8 mouse cellular contexts compared by ENCODE assay signal in genomic region chr13:109776116-109776515, GRCm38 (mm10).
A peak's percentile ranks its signal among the peaks of the same experiment; 100 is the strongest.
DNase-seq lines count a peak whose midpoint lies in the region; ATAC-seq and TF ChIP-seq lines count a peak whose summit lies in the region.

No protein-coding gene starts in this region.

- no peak overlapping the region for H3K9ac ChIP-seq in forebrain, embryonic 13.5 days
- H3K9ac ChIP-seq in liver, postnatal 0 days (replicated peaks) = 0 out of 2 replicates have a peak overlapping the region, but pooled peaks have one; percentile 13
- H3K9ac ChIP-seq in neural tube, embryonic 14.5 days (replicated peaks; ENCODE audit: low read depth, low read length) = no peak overlapping the region

- no peaks in the 10 kb centered on the region for H3K27me3 ChIP-seq in E14TG2a.4 (ENCODE audit: insufficient read depth, low read length)
- H3K27me3 ChIP-seq in forebrain, embryonic 13.5 days = no peaks in the 10 kb centered on the region
- no peaks in the 10 kb centered on the region for H3K27me3 ChIP-seq in liver, postnatal 0 days (ENCODE audit: insufficient read depth, low read length)
- H3K27me3 ChIP-seq in neural tube, embryonic 14.5 days (ENCODE audit: control insufficient read depth, insufficient read depth, low read length) = no peaks in the 10 kb centered on the region

- peak; percentile 96 for DNase-seq in heart, postnatal 10 days
- peak; percentile 88 for DNase-seq in large intestine, adult 2 months (ENCODE audit: low read depth, low spot score)
- DNase-seq in liver, postnatal 0 days = peak; percentile 94
- DNase-seq in testis, postnatal 10 days (ENCODE audit: low spot score) = peak; percentile 92

- peak; percentile 47 for TF ChIP-seq EP300 in liver, postnatal 0 days (IDR thresholded peaks at IDR 0.05; ENCODE audit: low read depth)

- H3K27ac ChIP-seq in forebrain, embryonic 13.5 days = no peak overlapping the region
- peak overlapping the region; percentile 4; the same call in 1 of the 2 replicates for H3K27ac ChIP-seq in liver, postnatal 0 days (ENCODE audit: low read depth)
- no peak overlapping the region for H3K27ac ChIP-seq in neural tube, embryonic 14.5 days (ENCODE audit: low read depth, low read length)

- 2% methylated on average over 11 of the region's 11 CpGs for WGBS in forebrain, embryonic 13.5 days
- 3% methylated on average over 11 of the region's 11 CpGs for WGBS in large intestine, adult 2 months
- 3% methylated on average over 11 of the region's 11 CpGs for WGBS in liver, postnatal 0 days (ENCODE audit: insufficient replicate concordance)
- 4% methylated on average over 11 of the region's 11 CpGs for WGBS in neural tube, embryonic 14.5 days

- intact Hi-C loops in heart, postnatal 10 days (cut with DNase I) = loop anchor here (1.0 to 5.0 kb wide), 4 partner anchors 46 to 266 kb away; no protein-coding TSS in a partner anchor

- H3K9me3 ChIP-seq in E14TG2a.4 (ENCODE audit: low read length) = no peaks in the 10 kb centered on the region
- H3K9me3 ChIP-seq in forebrain, embryonic 13.5 days (replicated peaks) = no peaks in the 10 kb centered on the region
- no peaks in the 10 kb centered on the region for H3K9me3 ChIP-seq in liver, postnatal 0 days (ENCODE audit: low read length)
- H3K9me3 ChIP-seq in neural tube, embryonic 14.5 days (ENCODE audit: control insufficient read depth, low read length) = no peaks in the 10 kb centered on the region

- ATAC-seq in cerebellum, adult (ENCODE audit: insufficient number of reproducible peaks, low FRiP score, low TSS enrichment) = peak; percentile 83
- ATAC-seq in forebrain, embryonic 13.5 days = peak; percentile 94
- ATAC-seq in liver, postnatal 0 days = peak; percentile 98
- peak; percentile 90 for ATAC-seq in neural tube, embryonic 14.5 days (ENCODE audit: low read depth)

- peaks cover 75% of the 10 kb centered on the region for H3K4me1 ChIP-seq in E14TG2a.4 (replicated peaks; ENCODE audit: low read depth, low read length)
- H3K4me1 ChIP-seq in forebrain, embryonic 13.5 days = peaks cover 33% of the 10 kb centered on the region
- H3K4me1 ChIP-seq in liver, postnatal 0 days (ENCODE audit: insufficient read depth) = peaks cover 6% of the 10 kb centered on the region; the same call in 1 of the 2 replicates
- 0 out of 2 replicates have a peak, but pooled peaks cover 3% of the 10 kb centered on the region for H3K4me1 ChIP-seq in neural tube, embryonic 14.5 days (ENCODE audit: control insufficient read depth, insufficient read depth, low read length)

- no peaks in the 10 kb centered on the region for H3K36me3 ChIP-seq in E14TG2a.4 (ENCODE audit: insufficient read depth, low read length)
- H3K36me3 ChIP-seq in forebrain, embryonic 13.5 days (ENCODE audit: poor library complexity, severe bottlenecking) = peaks cover 4% of the 10 kb centered on the region; the same call in 1 of the 2 replicates
- H3K36me3 ChIP-seq in liver, postnatal 0 days (replicated peaks; ENCODE audit: insufficient read depth, low read length) = peaks cover 3% of the 10 kb centered on the region; the same call in 1 of the 2 replicates
- no peaks in the 10 kb centered on the region for H3K36me3 ChIP-seq in neural tube, embryonic 14.5 days (ENCODE audit: control insufficient read depth, insufficient read depth, low read length)

- peak; percentile 81 for TF ChIP-seq CTCF in E14TG2a.4 (conservative IDR thresholded peaks at IDR 0.05; ENCODE audit: low read length)
- TF ChIP-seq CTCF in liver, postnatal 0 days (IDR thresholded peaks at IDR 0.05; ENCODE audit: low read depth) = peak; percentile 98

- H3K4me2 ChIP-seq in forebrain, embryonic 13.5 days = peak overlapping the region; percentile 52
- peak overlapping the region; percentile 60 for H3K4me2 ChIP-seq in liver, postnatal 0 days (ENCODE audit: low read depth, low read length)
- H3K4me2 ChIP-seq in neural tube, embryonic 14.5 days (ENCODE audit: low read depth, low read length) = peak overlapping the region; percentile 29; the same call in 1 of the 2 replicates

- H3K4me3 ChIP-seq in E14TG2a.4 (replicated peaks; ENCODE audit: low read length) = peak overlapping the region; percentile 53
- no peak overlapping the region for H3K4me3 ChIP-seq in forebrain, embryonic 13.5 days
- H3K4me3 ChIP-seq in liver, postnatal 0 days (ENCODE audit: low read depth, low read length) = peak overlapping the region; percentile 12; the same call in 1 of the 2 replicates
- no peak overlapping the region for H3K4me3 ChIP-seq in neural tube, embryonic 14.5 days (ENCODE audit: low read depth, low read length)

Comparison
In these comparisons a context has a peak if more than half of its experiments do, and no peak if none do; other contexts are left out.
1. H3K4me3 ChIP-seq: peak in E14TG2a.4 (single experiment) and liver, postnatal 0 days (single experiment); none in forebrain, embryonic 13.5 days (single experiment) and neural tube, embryonic 14.5 days (single experiment).
2. Peak in every context shown above with its lines, with median percentiles within 50 percentile points of each other: ATAC-seq, H3K4me2 ChIP-seq and DNase-seq.